ENCODE assay signal across 18 mouse cellular contexts in the genomic region with DNA sequence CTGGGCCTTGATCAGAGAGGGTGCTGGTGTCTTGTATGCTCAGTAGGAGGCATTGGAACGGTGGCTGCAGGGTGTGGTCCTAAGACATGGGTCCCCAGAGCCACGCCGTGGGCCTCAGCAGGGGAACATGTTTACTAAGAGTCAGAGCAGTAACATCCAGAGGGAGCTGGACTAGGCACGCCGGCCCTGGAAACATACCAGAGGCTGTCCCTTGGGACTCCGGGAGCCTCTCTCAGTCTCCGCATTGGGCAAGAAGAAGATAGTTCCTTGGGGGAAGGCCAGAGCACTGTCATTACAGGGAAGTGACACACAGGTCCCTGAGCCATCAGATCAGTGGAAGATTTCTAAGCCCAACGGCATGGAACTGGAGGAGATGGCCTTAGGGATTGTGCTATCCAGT. TPM values are rescaled to one million over a fixed set of nuclear protein-coding genes. Genes with fewer than 3 reads are reported as not detected.
DNase-seq lines count a peak whose midpoint lies in the region; ATAC-seq and TF ChIP-seq lines count a peak whose summit lies in the region.
"Had no signal": no experiment of that assay in that cellular context is flagged by ENCODE, and none has a peak within 500 bp of the region (broad histone marks: within the 10 kb centered on the region; RNA-seq: fewer than 3 reads in every experiment).

No protein-coding gene starts in this region.

- DNase-seq in cerebellum, adult 2 months = peak in 1 of 2 experiments; percentile 52
- no peak for DNase-seq in cerebellum, postnatal 4 days (ENCODE audit: low spot score in 2 of 2)
- DNase-seq in kidney, adult 9 months = no peak
- DNase-seq in MN1 (ENCODE audit: low spot score) = peak; percentile 82
- DNase-seq in heart, adult 9 months (ENCODE audit: low spot score in 2 of 2) = peak; percentile 13 to 30
- no peak for DNase-seq in thymus, postnatal 14 days
- DNase-seq: adrenal gland, postnatal 36 days; cerebellum, adult 11 months; lung, adult 2 months; thymus, adult 2 months had no signal

- no peaks in the 10 kb centered on the region for H3K27me3 ChIP-seq in cerebellum, adult 2 months (ENCODE audit: control insufficient read depth, insufficient read depth, low read length)
- 0 out of 2 replicates have a peak, but pooled peaks cover 2% of the 10 kb centered on the region for H3K27me3 ChIP-seq in kidney, embryonic 16.5 days (ENCODE audit: insufficient read depth, low read length)
- H3K27me3 ChIP-seq: embryonic facial prominence, embryonic 12.5 days had no signal

- no peak for TF ChIP-seq CTCF in cerebellum, adult 2 months (IDR thresholded peaks at IDR 0.05; ENCODE audit: borderline replicate concordance, insufficient read depth, low read depth, low read length)

- no peak overlapping the region for H3K4me2 ChIP-seq in kidney, embryonic 16.5 days (replicated peaks; ENCODE audit: low read depth, low read length)
- H3K4me2 ChIP-seq: embryonic facial prominence, embryonic 12.5 days; forebrain, embryonic 13.5 days; limb, embryonic 12.5 days had no signal

- no peak for TF ChIP-seq POLR2A in cerebellum, adult 2 months (IDR thresholded peaks at IDR 0.05; ENCODE audit: borderline replicate concordance, insufficient read depth, low read length)

- H3K9me3 ChIP-seq in kidney, embryonic 16.5 days (ENCODE audit: low read length) = no peaks in the 10 kb centered on the region
- H3K9me3 ChIP-seq: embryonic facial prominence, embryonic 12.5 days; forebrain, embryonic 13.5 days; limb, embryonic 12.5 days had no signal

- H3K4me1 ChIP-seq in cerebellum, adult 2 months (ENCODE audit: control insufficient read depth, insufficient read depth, low read length) = peaks cover 72% of the 10 kb centered on the region
- no peaks in the 10 kb centered on the region for H3K4me1 ChIP-seq in kidney, embryonic 16.5 days (ENCODE audit: insufficient read depth, low read length)
- H3K4me1 ChIP-seq: embryonic facial prominence, embryonic 12.5 days had no signal

- no peak overlapping the region for H3K4me3 ChIP-seq in cerebellum, adult 2 months (replicated peaks; ENCODE audit: insufficient read depth, low read depth, low read length)
- no peak overlapping the region for H3K4me3 ChIP-seq in kidney, embryonic 16.5 days (ENCODE audit: low read length)
- H3K4me3 ChIP-seq: embryonic facial prominence, embryonic 12.5 days; forebrain, embryonic 13.5 days; limb, embryonic 12.5 days; myocyte had no signal

- 12% methylated on average over 8 of the region's 8 CpGs for WGBS in cerebellum, adult 2 months
- 67% methylated on average over 8 of the region's 8 CpGs for WGBS in kidney, embryonic 16.5 days

- peak overlapping the region; percentile 87 for H3K27ac ChIP-seq in cerebellum, adult 2 months (ENCODE audit: insufficient read depth, low read length)
- no peak overlapping the region for H3K27ac ChIP-seq in kidney, embryonic 16.5 days (ENCODE audit: low read length)
- H3K27ac ChIP-seq: embryonic facial prominence, embryonic 12.5 days; forebrain, embryonic 13.5 days; limb, embryonic 12.5 days had no signal

- H3K9ac ChIP-seq in kidney, embryonic 16.5 days (replicated peaks; ENCODE audit: low read length) = no peak overlapping the region
- H3K9ac ChIP-seq: embryonic facial prominence, embryonic 12.5 days; forebrain, embryonic 13.5 days; limb, embryonic 12.5 days had no signal

- 0 out of 2 replicates have a peak, but pooled peaks have one; percentile 4 for ATAC-seq in kidney, embryonic 16.5 days (ENCODE audit: low FRiP score, low TSS enrichment)
- no peak for ATAC-seq in activated CD4-positive, CD25-positive, alpha-beta regulatory T cell, adult 4 months
- ATAC-seq: forebrain, embryonic 13.5 days; intestine, embryonic 16.5 days had no signal

- H3K36me3 ChIP-seq in kidney, embryonic 16.5 days (ENCODE audit: insufficient read depth, low read length) = no peaks in the 10 kb centered on the region
- H3K36me3 ChIP-seq: embryonic facial prominence, embryonic 12.5 days; limb, embryonic 12.5 days had no signal

RNA-seq across cellular contexts. Expression of gene Ppp2r2c, which starts 36.9 kb away (rescaled TPM):
- 259 and 273 TPM in 2 replicates for polyA plus RNA-seq in cerebellum, adult 2 months (2012; rRNA removed)
- 0.28 TPM in 1 of 2 replicates, not detected in the other for polyA plus RNA-seq in kidney, embryonic 16.5 days (2015; fragmentation: Nextera tagmentation; extraction: Ambion mirVana)
- polyA plus RNA-seq in activated CD4-positive, CD25-positive, alpha-beta regulatory T cell, adult 4 months (2017; shearing (Covaris generic)) = not detected
- polyA plus RNA-seq: C2C12 had no signal

Comparison
In these comparisons a context has a peak if more than half of its experiments do, and no peak if none do; other contexts are left out.
1. DNase-seq: peak in MN1 (single experiment) and heart, adult 9 months (2 of 2); none in cerebellum, postnatal 4 days (0 of 2), kidney, adult 9 months (single experiment) and thymus, postnatal 14 days (single experiment).
2. RNA of gene Ppp2r2c, which starts 36.9 kb away (polyA plus RNA-seq): 259 to 273 TPM in cerebellum, adult 2 months; 0.28 TPM in kidney, embryonic 16.5 days and not detected in activated CD4-positive, CD25-positive, alpha-beta regulatory T cell, adult 4 months; every median in the first group is over 100 times any median in the second.